Mouse (Mus musculus) E14TG2a.4 (cell line): Measurements from ENCODE around the gene Rapgef6.

ENCODE experiments used
- CTCF ChIP-seq: conservative IDR thresholded peaks from 2 replicates; pipeline ENCODE4 v1.5.1; 2014; ENCODE audit warnings: low read length
- NANOG ChIP-seq: IDR thresholded peaks from 2 replicates; pipeline ENCODE4 v1.6.1; 2014; ENCODE audit warnings: borderline replicate concordance, low read length, mixed read lengths
- POU5F1 ChIP-seq: IDR thresholded peaks from 2 replicates; pipeline ENCODE4 v1.6.1; 2014; ENCODE audit warnings: low read length, borderline replicate concordance

DNA sequence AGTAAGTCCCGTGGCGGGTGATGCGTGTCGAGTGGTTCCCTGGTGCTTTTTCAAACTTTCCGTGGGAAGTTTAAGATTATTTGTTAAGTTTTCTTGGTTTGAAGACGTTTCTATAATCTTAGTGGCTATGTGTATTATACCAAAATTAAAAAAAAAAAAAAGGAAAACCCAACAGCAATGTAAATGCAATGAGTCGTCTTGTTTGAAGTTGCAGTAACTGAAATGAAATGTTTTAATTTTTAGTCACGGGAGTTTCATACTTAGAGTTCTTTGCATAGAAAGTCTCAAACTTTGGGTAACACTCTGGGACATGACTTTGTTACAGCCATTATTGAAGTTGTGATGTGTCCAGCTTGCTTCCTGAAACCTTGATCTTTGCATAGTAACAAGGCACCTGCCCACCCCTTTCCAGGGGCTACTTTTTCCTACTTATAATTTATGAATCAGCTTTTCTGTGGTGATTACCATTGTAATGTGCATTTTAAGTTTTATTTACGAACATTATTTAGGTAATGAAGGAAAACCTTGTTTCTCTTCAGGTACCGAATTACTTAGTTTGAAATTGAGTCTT, 869 bp downstream of the Rapgef6 start:
- TF ChIP-seq CTCF (no peak), POU5F1 (no peak), NANOG (no peak)
